Mouse (Mus musculus): ENCODE measurements around the gene Hras.

Hras gene

DNA sequence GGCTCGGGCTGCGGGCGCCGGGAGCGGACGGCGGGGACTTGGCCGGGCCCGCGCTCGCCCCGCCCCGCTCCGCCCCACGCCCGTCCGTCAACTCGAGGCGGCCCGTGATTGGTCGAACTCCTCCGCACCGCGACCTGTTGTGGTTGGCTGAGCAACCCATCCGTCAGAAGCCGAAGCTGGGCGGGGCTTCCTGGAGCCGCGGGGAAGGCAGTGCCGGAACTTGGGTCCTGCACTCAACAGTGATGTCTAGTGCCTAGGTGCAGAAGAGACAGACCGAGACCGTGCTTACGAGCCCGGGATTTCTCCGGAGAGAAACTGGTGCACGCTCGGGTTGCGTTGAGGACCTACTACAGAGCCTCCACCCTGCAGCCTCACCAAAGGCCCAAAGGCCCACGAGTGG, at the start of gene Hras, which contains the start of gene Lrrc56:
Gene Hras (minus strand): TSS at position 58 of the 400 bp plus-strand sequence.
Gene Lrrc56 (plus strand): TSS at position 210 of the 400 bp plus-strand sequence.
- DNase-seq: peak; percentile 99

GRCm38 (mm10) chr7:141231551-141231950, 37.7 kb upstream of the Hras start:
- no peak for DNase-seq

GRCm38 (mm10) chr7:141231111-141231510, 37.3 kb upstream of the Hras start:
- DNase-seq: no peak

DNA sequence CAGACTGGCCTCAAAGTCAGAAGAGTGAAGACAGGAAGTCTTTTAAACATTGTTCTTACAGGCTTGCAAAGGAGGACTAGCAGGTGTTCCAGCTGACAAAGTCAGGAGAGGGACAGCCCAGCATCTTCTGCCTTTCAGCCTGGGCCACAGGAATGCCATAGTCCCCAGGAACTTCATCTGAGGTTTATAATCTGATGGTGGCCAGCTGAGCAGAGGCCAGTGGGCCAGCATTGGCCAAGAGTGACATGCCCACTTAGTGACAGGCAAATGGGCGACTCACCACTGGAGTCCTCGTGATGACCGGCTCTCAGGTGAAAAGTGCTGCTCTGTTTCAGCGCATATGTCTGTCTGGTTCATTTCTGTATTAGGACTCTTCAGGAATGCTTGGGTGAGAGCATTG, 36.8 kb upstream of the Hras start:
- no peak for DNase-seq

DNA sequence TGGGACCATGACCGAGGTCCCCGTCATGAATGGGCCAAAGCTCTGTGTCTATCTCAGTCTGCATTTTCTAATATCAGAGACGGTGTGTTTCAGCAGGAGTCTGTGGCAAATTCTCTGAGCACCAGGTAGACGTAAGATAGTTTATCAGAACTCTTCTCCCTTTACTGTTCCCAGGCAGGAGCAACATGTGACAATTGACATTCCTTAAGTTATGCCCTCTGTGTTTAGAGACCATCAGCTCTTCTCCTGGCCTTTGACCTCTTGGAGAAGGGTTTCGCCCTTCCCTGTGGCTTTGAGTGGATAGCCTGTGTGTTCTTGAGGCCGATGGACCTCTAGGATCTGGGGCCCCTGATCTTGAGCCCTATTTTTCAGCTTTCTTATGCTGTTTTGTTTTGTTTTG, 35.9 kb upstream of the Hras start:
- DNase-seq: no peak

DNA sequence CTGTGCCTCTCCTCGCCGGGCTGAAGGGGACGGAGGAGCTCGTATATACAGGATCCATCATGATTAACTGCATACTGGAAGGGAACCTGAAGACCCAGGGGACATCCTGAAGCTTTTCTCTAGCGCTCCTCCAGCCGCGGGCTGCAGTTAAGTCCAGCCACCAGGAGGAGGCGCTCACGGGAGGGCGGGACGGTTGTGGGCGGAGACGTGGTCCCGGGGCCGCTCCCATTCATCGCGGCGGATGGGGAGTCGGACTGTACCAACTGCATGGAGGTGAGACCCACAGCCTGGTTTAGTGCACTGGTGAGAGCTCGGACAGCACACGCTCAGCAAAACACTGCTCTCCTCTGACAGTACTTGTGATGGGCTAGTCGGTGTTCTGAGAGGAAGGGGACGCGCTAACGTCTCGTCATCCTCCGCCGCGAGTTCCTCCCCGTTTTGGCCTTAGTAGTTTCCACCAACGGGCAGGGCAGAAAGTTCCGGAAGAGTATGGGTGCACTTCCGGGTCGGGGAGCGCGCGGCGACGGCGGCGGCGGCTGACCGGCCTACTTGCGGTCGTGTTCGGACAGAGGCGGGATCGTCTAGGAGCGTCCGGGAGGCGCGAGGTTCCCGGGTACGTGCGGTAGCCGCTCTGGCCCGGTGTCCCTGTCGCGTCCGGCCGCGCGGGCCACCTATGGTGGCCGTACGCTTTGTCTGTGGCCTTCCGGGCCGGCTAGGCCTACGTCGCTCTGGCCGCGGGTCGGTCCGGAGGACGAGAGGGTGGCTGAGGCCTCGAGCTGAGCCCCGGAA, 34.7 kb upstream of the Hras start, which contains the start of gene Phrf1:
Gene Phrf1 (plus strand): TSS at position 506 of the 789 bp plus-strand sequence.
- DNase-seq: peak; percentile 92

- no peak for DNase-seq
These were observed 34.0 kb upstream of the Hras start for GRCm38 (mm10) chr7:141227796-141228195.

GRCm38 (mm10) chr7:141226535-141226934, 32.7 kb upstream of the Hras start:
- no peak for DNase-seq

DNA sequence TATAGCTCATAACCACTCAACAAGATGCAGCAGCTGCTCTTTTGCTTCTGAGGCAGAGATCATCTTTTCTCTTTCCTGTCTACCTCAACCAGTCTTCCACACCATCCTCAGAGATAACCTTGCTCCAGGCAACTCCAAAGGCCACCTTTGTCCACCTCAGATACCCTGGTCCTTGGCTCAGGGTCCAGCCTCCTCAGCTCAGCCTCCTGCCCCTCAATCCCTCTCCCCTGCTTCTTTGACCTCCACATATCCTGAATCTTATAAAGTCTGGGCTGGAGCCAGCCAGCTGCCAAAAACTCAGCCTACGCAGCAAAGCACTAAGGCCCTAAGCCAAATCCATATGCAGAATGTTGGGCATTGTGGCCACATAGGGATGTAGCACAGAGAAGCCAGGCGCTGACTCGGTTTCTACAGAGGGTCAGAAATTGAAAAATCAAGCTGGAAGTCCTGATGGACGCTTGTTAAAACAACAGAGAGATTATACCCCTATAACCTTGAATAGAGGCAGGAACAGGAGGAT, 29.0 kb upstream of the Hras start:
- DNase-seq: no peak

GRCm38 (mm10) chr7:141222126-141222467, 28.3 kb upstream of the Hras start:
- DNase-seq: no peak

DNA sequence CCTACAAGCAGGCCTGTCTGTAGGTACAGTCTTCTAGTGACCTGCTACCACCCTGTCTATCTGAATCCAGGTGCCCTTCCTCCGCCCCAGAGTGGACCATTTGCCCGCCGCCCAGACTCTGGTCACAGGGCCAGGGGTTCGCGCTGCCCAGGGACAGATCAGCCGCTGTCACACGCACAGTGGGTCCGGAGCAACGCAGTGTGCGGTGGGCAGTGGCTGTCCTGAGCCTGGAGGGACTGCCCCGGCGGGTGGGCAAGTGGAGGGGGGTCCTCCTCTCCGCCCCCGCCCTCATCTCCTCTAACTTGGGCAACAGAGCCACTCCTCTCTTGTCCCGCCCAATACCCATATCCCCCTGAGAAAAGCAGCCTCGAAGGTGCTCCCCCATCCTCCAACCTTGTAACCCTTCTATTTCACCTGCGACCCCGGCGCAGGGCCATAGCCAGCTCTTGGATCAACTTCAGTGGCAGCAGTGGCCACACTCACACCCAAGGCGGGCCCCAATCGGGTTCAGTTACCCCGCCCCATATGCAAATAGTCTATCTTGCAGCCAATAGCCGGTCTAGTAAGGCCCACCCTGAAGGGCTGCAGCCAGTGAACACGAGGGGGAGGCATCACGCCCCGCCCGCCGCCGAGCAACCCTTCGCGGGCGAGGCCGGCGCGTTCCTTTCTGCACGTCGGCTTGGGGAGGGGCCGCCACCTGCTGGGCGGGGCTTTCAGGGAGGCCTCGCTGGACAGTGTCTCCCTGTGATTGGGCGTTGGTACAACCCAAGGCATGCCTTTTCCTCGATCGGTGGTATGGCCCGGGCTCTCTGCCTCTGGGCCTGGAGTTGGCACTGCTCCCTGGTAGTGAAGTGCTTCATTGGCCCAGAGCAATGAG, 27.7 kb upstream of the Hras start:
- peak; percentile 99 for DNase-seq

GRCm38 (mm10) chr7:141220377-141220776, 26.6 kb upstream of the Hras start:
- no peak for DNase-seq

DNA sequence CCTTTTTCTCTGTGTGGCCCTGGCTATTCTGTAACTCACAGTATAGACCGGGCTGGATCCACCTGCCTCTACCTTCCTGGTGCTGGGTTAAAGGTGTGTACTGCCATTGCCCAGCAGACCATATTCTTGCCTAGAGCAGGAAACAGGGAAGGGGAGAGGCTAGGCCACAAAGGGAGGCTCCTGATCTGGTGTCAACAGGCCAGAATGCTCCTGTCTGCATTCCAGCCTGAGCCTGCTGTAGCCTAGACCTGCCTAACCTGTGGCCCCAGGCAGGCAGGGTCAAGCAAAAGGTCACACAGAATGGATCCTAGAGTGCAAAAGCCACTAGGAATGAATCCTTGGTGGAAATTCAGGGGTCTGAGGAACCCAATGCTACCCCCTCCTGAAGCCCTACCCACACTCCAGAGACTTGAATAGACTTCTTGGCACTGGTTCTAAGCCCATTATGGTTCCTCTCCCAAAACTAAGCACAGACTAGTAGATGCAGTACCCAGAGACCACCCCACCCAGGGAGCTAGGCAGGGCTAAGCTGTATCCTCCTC, 25.8 kb upstream of the Hras start:
- DNase-seq: no peak

DNA sequence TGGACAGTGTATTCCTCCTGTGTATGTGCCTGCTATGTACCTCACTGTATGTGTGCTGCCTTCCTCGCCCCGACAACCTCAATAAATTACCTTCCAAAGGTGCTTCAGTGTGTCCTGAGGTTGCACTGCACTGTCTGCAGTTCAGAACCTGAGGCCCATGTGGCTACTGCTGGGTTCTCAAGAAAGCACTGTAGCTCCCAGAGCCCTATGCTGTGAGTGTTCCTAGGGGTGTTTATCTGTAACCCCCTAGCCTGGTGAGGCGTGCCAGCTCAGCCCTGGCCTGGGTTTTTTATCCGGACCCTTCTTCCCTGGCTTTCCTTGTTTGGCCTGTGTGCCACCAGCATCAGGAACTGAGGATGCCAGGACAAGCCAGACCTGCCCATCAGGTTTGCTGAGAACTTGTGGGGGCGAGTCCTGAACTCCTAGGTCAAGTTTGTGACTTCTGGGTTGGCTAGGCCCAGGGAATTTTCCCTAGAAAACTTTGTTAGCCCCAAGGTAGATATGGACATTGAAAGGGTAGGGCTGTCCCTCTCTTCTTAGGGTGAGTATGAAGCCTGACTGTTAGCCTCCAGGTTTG, 24.8 kb upstream of the Hras start:
- DNase-seq: no peak

DNA sequence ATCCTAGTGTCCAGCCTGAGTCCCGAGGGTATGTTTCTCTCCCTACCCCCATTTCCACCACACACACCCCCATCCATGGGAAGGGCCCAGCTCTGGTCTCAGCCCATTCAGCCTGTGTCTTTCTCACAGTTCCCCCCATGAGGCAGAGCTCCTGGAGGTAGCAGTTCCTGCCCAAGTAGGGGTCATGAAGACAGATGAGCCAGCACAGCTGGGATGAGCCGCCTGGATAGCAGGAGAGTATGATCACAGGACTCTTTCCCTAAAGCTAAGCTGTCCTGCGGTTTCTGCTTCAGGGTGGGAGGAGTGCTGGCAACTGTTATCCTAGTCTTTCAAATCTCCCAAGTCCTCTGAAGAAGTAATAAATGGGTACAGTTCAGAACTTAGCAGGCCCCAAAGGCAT, 24.3 kb upstream of the Hras start:
- DNase-seq: no peak

DNA sequence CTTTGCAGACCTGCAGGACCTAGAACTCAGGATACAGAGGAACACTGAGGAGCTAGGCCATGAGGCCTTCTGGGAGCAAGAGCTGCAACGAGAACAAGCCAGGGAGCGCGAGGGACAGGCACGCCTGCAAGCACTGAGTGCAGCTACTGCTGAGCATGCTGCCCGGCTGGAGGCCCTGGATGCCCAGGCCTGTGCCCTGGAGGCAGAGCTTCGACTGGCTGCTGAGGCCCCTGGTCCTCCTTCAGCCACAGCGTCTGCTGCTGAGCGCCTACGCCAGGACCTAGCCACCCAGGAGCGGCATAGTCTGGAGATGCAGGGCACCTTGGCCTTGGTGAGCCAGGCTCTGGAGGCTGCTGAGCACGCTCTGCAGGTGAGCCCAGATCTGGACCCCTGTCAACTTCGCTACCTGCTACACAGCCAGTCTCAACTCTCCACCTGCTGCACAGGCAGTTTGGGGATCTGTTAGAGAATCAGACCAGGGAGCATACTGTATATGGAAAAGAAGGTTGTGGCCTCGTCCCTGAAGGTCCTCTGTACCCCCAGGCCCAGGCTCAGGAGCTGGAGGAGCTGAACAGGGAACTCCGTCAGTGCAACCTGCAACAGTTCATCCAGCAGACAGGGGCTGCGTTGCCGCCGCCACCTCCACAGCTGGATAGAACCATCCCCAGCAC, 23.7 kb upstream of the Hras start:
- no peak for DNase-seq

DNA sequence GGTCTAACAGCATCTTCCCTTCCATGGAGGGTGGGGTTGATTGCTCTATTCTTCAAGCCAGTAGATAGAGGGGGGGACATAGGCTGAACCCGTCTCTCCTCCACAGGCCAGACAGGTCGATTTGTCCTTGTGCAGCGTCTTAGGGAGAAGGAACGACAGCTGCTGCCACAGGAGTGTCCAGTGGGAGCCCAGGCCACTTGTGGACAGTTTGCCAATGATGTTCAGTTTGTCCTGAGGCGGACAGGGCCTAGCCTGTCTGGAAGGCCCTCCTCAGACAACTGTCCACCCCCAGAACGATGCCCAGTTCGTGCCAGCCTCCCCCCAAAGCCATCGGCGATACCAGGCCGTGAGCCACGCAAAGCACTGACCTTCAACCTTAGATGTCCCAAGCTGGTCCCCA, 23.1 kb upstream of the Hras start:
- no peak for DNase-seq

DNA sequence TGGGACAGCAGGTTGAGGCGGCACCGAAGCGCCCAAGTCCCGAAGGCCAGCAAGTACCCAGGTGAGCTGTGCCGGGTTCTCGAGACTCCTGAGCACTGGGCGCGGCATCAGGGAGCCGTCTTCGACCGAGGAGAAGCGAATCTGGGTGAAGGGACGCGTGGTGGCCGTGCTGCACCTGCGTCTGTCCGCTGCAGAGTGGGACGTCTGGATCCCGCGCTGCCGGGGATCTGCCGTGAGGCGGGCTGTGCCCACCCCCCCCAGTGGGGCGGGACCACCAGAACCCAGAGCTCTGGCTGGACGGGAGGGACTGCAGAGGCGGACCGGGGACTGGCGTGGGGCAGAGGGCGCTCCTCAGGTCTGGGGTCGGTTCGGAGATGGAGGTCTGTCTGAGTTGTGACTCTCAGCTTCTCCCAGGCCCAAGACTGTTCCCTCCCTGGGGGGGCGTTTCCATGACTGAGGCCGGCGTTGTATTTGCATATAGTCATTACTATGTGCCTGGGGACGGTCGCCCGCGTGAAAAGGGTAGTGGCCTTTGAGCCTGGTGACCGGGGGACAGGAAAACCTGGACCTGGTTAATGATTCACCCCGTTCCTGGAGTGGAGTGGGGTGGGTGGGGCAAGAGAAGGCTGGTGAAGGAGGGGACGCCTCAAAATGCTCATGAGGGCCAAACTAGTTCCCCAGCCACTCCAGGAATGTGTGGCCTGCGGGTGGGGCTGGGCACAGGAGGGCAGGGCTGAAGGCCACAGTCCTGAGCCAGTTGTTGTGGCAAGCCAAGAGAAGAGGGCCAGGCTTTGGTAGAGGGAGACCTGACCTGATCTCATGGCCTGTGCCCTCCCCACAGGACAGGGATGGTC, 22.3 kb upstream of the Hras start:
- peak; percentile 91 for DNase-seq

DNA sequence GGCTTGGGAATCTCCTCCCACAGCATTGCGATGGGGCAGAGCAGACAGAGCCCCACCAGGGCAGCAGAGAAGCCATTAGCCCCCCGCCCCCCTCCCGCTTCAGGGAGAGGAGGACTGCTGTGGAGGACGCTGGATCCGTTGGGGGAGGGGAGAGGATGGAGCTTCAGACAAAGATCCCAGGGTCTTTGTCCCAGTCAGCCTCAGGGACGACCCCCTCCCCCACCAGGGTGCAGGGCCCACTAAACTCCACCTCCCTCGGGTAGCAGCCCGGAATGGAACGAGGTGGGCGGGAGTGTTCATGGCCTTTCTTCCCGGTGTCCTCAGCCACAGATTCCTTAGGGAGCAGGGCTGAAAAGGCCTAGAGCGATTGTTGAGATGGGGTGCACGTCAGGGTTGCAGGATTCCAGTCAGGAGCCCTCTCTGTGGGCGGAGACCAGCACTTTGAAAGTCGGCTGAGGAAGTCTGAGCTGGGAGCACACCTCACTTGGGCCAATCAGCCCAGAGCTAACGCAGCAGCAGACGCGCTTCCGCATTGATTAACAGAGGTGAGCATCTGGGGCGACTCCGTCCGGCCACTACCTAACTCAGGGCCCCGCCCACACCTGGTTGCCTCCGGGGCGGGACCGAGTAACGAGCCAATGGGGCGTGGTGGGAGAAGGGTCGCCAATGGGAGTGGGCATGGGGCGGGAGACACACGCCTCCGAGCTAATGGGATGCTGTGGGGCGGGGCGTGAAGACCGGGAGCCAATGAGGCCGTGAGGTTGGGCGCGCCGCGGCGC, 21.5 kb upstream of the Hras start, which contains the start of gene Rassf7:
Gene Rassf7 (plus strand): TSS at position 760 of the 779 bp plus-strand sequence.
- peak; percentile 96 for DNase-seq

GRCm38 (mm10) chr7:141214310-141214709, 20.5 kb upstream of the Hras start:
- no peak for DNase-seq

Data from lung, postnatal 10 days (tissue).